Mouse (Mus musculus) heart, adult 9 months (tissue): ENCODE measurements at regions not wholly inside any gene's neighbourhood (a gene's known extent, or its start where the extent isn't known, plus 50 kb on each side); places are given as distances from the start of the nearest gene placed in this dataset.
"Not testable (repeated sequence)": the region's sequence is repeated elsewhere in the genome, so short reads cannot be mapped to it uniquely, and the experiment has no call there.

ENCODE experiments used
- DNase-seq, 2 experiments: peaks; one replicate each; pipeline ENCODE4 v3.0.0; 2022; ENCODE audit warnings: low spot score in 2 of 2

GRCm38 (mm10) chr2:44513080-44513724 lies 414.3 kb downstream of the Gtdc1 start:
- DNase-seq, result no peak

GRCm38 (mm10) chr2:44512334-44512733 lies 415.1 kb downstream of the Gtdc1 start:
- no peak for DNase-seq

- no peak for DNase-seq
Observed at GRCm38 (mm10) chr2:44509101-44509500, 418.4 kb downstream of the Gtdc1 start.

GRCm38 (mm10) chr2:44504273-44504672 lies 423.2 kb downstream of the Gtdc1 start:
- peak in 1 of 2 experiments; percentile 12 for DNase-seq

- DNase-seq, result not testable (repeated sequence)
Observed at GRCm38 (mm10) chr2:44490806-44491205, 436.7 kb downstream of the Gtdc1 start.

GRCm38 (mm10) chr2:44490230-44490629 lies 437.2 kb downstream of the Gtdc1 start:
- no peak for DNase-seq

GRCm38 (mm10) chr2:44485880-44486279 lies 441.6 kb downstream of the Gtdc1 start:
- no peak for DNase-seq

- no peak for DNase-seq
Observed at GRCm38 (mm10) chr2:44479746-44480145, 447.7 kb downstream of the Gtdc1 start.

- no peak for DNase-seq
Observed at GRCm38 (mm10) chr2:44475456-44475855, 452.0 kb downstream of the Gtdc1 start.

GRCm38 (mm10) chr2:44474653-44475052 lies 452.8 kb downstream of the Gtdc1 start:
- DNase-seq, result no peak

- DNase-seq, result no peak
Observed at GRCm38 (mm10) chr2:44471381-44471780, 456.1 kb downstream of the Gtdc1 start.

GRCm38 (mm10) chr2:44470953-44471352 lies 456.5 kb downstream of the Gtdc1 start:
- DNase-seq, result no peak

GRCm38 (mm10) chr2:44464631-44465030 lies 462.8 kb downstream of the Gtdc1 start:
- DNase-seq, result no peak

GRCm38 (mm10) chr2:44462619-44463329 lies 464.7 kb downstream of the Gtdc1 start:
- no peak for DNase-seq

GRCm38 (mm10) chr2:44461289-44462250 lies 465.9 kb downstream of the Gtdc1 start:
- no peak for DNase-seq

GRCm38 (mm10) chr2:44449471-44449870 lies 478.0 kb downstream of the Gtdc1 start:
- DNase-seq, result no peak
